In the genomic region with DNA sequence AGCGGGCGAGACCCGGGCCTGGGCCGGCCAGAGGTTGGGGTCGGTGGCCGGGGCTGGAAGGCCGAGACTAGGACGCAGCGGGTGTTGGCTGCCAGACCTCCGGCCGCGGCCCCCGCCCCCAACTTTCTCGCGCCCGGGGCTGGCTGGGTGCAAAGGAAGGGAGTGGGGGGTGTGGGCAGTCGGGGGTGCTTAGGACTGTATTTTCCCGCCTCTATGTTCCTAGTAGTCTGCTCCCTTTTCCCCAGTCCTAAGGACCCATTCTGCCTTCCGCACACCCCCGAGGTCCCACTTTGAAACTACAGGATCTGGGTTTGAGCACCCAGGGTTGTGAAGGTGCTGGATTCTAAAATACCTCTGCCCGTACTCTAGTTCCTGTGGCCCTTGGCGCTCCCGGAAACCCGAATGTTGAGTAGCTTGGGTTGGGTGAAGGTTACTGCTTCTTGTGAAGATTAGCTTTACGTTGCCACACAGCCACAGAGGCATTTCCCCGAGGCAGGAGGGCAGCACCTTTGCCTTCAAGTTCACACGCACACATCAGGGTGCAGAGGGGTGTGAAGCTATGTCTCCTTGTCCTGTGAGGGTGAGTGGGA, we compare ENCODE assay signal across 7 mouse cellular contexts. TPM values are rescaled to one million over a fixed set of nuclear protein-coding genes. Genes with fewer than 3 reads are reported as not detected.
DNase-seq lines count a peak whose midpoint lies in the region; ATAC-seq lines count a peak whose summit lies in the region.

No protein-coding gene starts in this region.

- H3K27ac ChIP-seq in heart, embryonic 16.5 days (ENCODE audit: low read length): no peak overlapping the region
- H3K27ac ChIP-seq in liver, embryonic 16.5 days (ENCODE audit: low read length): no peak overlapping the region
- H3K27ac ChIP-seq in stomach, embryonic 14.5 days (ENCODE audit: low read length): peak overlapping the region; percentile 67

- no peaks in the 10 kb centered on the region for H3K9me3 ChIP-seq in heart, embryonic 16.5 days (replicated peaks; ENCODE audit: control insufficient read depth, low read length)
- H3K9me3 ChIP-seq in liver, embryonic 16.5 days (replicated peaks; ENCODE audit: control insufficient read depth, low read length): no peaks in the 10 kb centered on the region
- no peaks in the 10 kb centered on the region for H3K9me3 ChIP-seq in stomach, embryonic 14.5 days (ENCODE audit: control insufficient read depth, low read depth, low read length)

- peak overlapping the region; percentile 99 for H3K4me2 ChIP-seq in heart, embryonic 16.5 days (ENCODE audit: low read depth, low read length)
- peak overlapping the region; percentile 93 for H3K4me2 ChIP-seq in liver, embryonic 16.5 days (ENCODE audit: low read depth, low read length)
- H3K4me2 ChIP-seq in stomach, embryonic 14.5 days (replicated peaks; ENCODE audit: low read depth, low read length): peak overlapping the region; percentile 91

- 0 out of 2 replicates have a peak, but pooled peaks cover 4% of the 10 kb centered on the region for H3K27me3 ChIP-seq in heart, embryonic 16.5 days (ENCODE audit: control insufficient read depth, insufficient read depth, low read length)
- H3K27me3 ChIP-seq in liver, embryonic 16.5 days (ENCODE audit: control insufficient read depth, insufficient read depth, low read depth, low read length): peaks cover 60% of the 10 kb centered on the region
- H3K27me3 ChIP-seq in stomach, embryonic 14.5 days (ENCODE audit: control insufficient read depth, insufficient read depth, low read length): no peaks in the 10 kb centered on the region

- H3K4me3 ChIP-seq in heart, embryonic 16.5 days (ENCODE audit: low read length): peak overlapping the region; percentile 76
- H3K4me3 ChIP-seq in liver, embryonic 16.5 days (ENCODE audit: low read depth, low read length): peak overlapping the region; percentile 61
- H3K4me3 ChIP-seq in stomach, embryonic 14.5 days (ENCODE audit: low read depth, low read length): peak overlapping the region; percentile 88

- 1% methylated on average over 26 of the region's 27 CpGs for WGBS in heart, embryonic 16.5 days
- under 1% methylated on average over 20 of the region's 27 CpGs for WGBS in liver, embryonic 16.5 days (ENCODE audit: insufficient replicate concordance)
- under 1% methylated on average over 27 of the region's 27 CpGs for WGBS in stomach, embryonic 14.5 days

- peak; percentile 26 for DNase-seq in retina, postnatal 1 day
- DNase-seq in retina, embryonic 14.5 days (ENCODE audit: low spot score): no peak
- peak; percentile 40 for DNase-seq in brain, adult 2 months (ENCODE audit: low read depth, low spot score)
- no peak for DNase-seq in ovary, postnatal 10 days (ENCODE audit: low spot score)

- H3K36me3 ChIP-seq in heart, embryonic 16.5 days (ENCODE audit: control insufficient read depth, insufficient read depth): no peaks in the 10 kb centered on the region
- H3K36me3 ChIP-seq in liver, embryonic 16.5 days (ENCODE audit: control insufficient read depth, insufficient read depth): no peaks in the 10 kb centered on the region
- H3K36me3 ChIP-seq in stomach, embryonic 14.5 days (ENCODE audit: control insufficient read depth, insufficient read depth, low read length): no peaks in the 10 kb centered on the region; the same call in 1 of the 2 replicates

- ATAC-seq in heart, embryonic 16.5 days (replicated peaks; ENCODE audit: extremely low read depth, insufficient read depth, low FRiP score): peak; percentile 33; the same call in 1 of the 2 replicates
- no peak for ATAC-seq in liver, embryonic 16.5 days (ENCODE audit: low read depth)
- ATAC-seq in stomach, embryonic 14.5 days (ENCODE audit: insufficient number of reproducible peaks, insufficient read depth, low FRiP score, low read depth): no peak

- H3K9ac ChIP-seq in heart, embryonic 16.5 days (ENCODE audit: low read length): peak overlapping the region; percentile 83
- H3K9ac ChIP-seq in liver, embryonic 16.5 days (ENCODE audit: low read depth, low read length): peak overlapping the region; percentile 41
- H3K9ac ChIP-seq in stomach, embryonic 14.5 days (replicated peaks; ENCODE audit: low read depth, low read length): peak overlapping the region; percentile 78

- H3K4me1 ChIP-seq in heart, embryonic 16.5 days (ENCODE audit: control insufficient read depth, insufficient read depth, low read length): peaks cover 27% of the 10 kb centered on the region
- H3K4me1 ChIP-seq in liver, embryonic 16.5 days (ENCODE audit: control insufficient read depth, low read depth, low read length): peaks cover 3% of the 10 kb centered on the region; the same call in 1 of the 2 replicates
- H3K4me1 ChIP-seq in stomach, embryonic 14.5 days (ENCODE audit: control insufficient read depth, insufficient read depth, low read length): peaks cover 26% of the 10 kb centered on the region

RNA-seq across cellular contexts. Expression of gene Tyro3, which starts 2.5 kb away (rescaled TPM):
- polyA plus RNA-seq in heart, embryonic 16.5 days (2015; fragmentation: Nextera tagmentation; extraction: Ambion mirVana): 5.1 and 8.0 TPM in 2 replicates
- 0.75 and 1.1 TPM in 2 replicates for polyA plus RNA-seq in liver, embryonic 16.5 days (2015; fragmentation: Nextera tagmentation; extraction: Ambion mirVana)
- 27.2 TPM in 2 replicates for polyA plus RNA-seq in stomach, embryonic 14.5 days (2014; fragmentation: Nextera tagmentation; extraction: Ambion mirVana)

RNA-seq across cellular contexts. Expression of gene Rpap1, which starts 12.7 kb away (rescaled TPM):
- polyA plus RNA-seq in heart, embryonic 16.5 days (2015; fragmentation: Nextera tagmentation; extraction: Ambion mirVana): 17.2 and 18.3 TPM in 2 replicates
- polyA plus RNA-seq in liver, embryonic 16.5 days (2015; fragmentation: Nextera tagmentation; extraction: Ambion mirVana): 7.4 and 9.1 TPM in 2 replicates
- polyA plus RNA-seq in stomach, embryonic 14.5 days (2014; fragmentation: Nextera tagmentation; extraction: Ambion mirVana): 26.6 and 28.2 TPM in 2 replicates

RNA-seq across cellular contexts. Expression of gene Ltk, which starts 39.8 kb away (rescaled TPM):
- 0.22 TPM in 1 of 2 replicates, not detected in the other for polyA plus RNA-seq in heart, embryonic 16.5 days (2015; fragmentation: Nextera tagmentation; extraction: Ambion mirVana)
- polyA plus RNA-seq in liver, embryonic 16.5 days (2015; fragmentation: Nextera tagmentation; extraction: Ambion mirVana): 0.05 and 0.06 TPM in 2 replicates
- 3.1 and 3.3 TPM in 2 replicates for polyA plus RNA-seq in stomach, embryonic 14.5 days (2014; fragmentation: Nextera tagmentation; extraction: Ambion mirVana)

RNA-seq across cellular contexts. Expression of gene Itpka, which starts 57.9 kb away (rescaled TPM):
- polyA plus RNA-seq in heart, embryonic 16.5 days (2015; fragmentation: Nextera tagmentation; extraction: Ambion mirVana): 1.7 and 2.7 TPM in 2 replicates
- 2.8 and 3.4 TPM in 2 replicates for polyA plus RNA-seq in liver, embryonic 16.5 days (2015; fragmentation: Nextera tagmentation; extraction: Ambion mirVana)
- 10.5 and 12.1 TPM in 2 replicates for polyA plus RNA-seq in stomach, embryonic 14.5 days (2014; fragmentation: Nextera tagmentation; extraction: Ambion mirVana)

Comparison
In these comparisons a context has a peak if more than half of its experiments do, and no peak if none do; other contexts are left out.
1. DNase-seq: peak in retina, postnatal 1 day (single experiment) and brain, adult 2 months (single experiment); none in retina, embryonic 14.5 days (single experiment) and ovary, postnatal 10 days (single experiment).
2. Peak in every context shown above with its lines, with median percentiles within 50 percentile points of each other: H3K4me2 ChIP-seq, H3K4me3 ChIP-seq and H3K9ac ChIP-seq.